Mouse (Mus musculus): Measurements from ENCODE around the gene Bmp4. TPM values are rescaled to one million over a fixed set of nuclear protein-coding genes. Genes with fewer than 3 reads are reported as not detected.

The Bmp4 gene
- polyA plus RNA-seq (2017; shearing (Covaris generic)), result 1 to 10 TPM in 1 of 2 experiments, under 1 TPM in 1; 0.36 to 1.8 TPM

DNA sequence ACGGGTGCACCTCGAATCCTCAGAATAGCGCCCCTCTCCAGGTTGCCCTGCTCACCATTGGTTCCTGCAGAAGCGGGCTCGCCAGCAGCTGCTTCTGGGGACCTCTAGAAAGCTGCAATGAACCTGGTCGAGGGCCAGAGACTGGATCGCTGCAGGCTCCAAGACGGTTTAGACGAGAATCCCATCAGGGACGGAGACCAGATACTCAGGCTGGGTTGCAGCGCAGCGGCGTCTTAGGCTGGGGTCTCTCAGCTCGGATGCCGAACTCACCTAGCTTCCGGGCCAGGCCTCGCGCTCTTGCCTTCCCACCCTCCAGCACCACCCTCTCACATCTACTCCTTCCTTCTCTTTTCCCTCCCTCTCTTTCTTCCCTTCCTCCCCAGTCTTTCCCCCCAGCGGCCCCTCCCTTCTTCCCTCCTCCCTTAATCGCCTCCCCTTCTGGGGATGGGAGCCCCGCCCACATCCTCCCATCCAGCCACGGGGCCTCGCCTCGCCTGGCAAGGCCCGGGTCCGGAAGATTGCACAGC, at the start of gene Bmp4:
Gene Bmp4 (minus strand): TSS at position 421 of the 527 bp plus-strand sequence.

DNA sequence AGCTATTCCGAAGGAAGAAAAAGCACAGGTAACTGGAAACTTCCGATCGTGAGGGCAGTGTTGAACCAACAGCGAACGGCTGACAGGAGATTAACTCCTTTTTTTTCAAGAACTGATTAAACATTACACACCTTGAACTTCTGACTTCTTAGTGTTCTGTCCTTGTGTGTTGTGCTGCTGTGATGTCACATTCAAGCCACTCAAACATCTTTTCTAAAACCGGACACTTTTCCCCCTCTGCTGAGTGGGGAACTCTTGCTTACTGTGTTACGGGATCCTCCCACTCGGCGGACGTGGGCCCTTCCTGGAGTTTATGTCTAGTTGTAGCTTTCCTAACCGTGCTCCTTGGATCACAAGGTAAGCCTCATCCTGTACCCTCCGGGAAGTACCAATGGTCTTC, 11.2 kb downstream of the Bmp4 start, which contains the start of gene Gm15217:
Gene Gm15217 (plus strand): TSS at position 130 of the 400 bp plus-strand sequence.

Other genes starting within 250 kb of the Bmp4 start
- gene Gm15217, start 11.3 kb downstream of the Bmp4 start, polyA plus RNA-seq (2017; shearing (Covaris generic)), result 1 to 10 TPM in 1 of 2 experiments, not detected in 1; 2.6 TPM